Mouse (Mus musculus) olfactory bulb, adult 2 months (tissue): ENCODE measurements at regions not wholly inside any gene's neighbourhood (a gene's known extent, or its start where the extent isn't known, plus 50 kb on each side); places are given as distances from the start of the nearest gene placed in this dataset.

ENCODE experiments used
- CTCF ChIP-seq: fragments of 200-500 bp; IDR thresholded peaks from 2 replicates; pipeline ENCODE4 v1.5.1; 2012; ENCODE audit warnings: low read depth, mild to moderate bottlenecking, low read length, moderate library complexity; ENCODE audit not compliant: insufficient read depth
- POLR2A ChIP-seq: fragments of 200-500 bp; IDR thresholded peaks from 2 replicates; pipeline ENCODE4 v1.6.1; 2012; ENCODE audit warnings: mild to moderate bottlenecking, low read depth, low read length, moderate library complexity; ENCODE audit not compliant: insufficient read depth

GRCm38 (mm10) chr6:143620583-143620982 lies 453.6 kb downstream of the Etnk1 start:
- TF ChIP-seq CTCF (no peak), POLR2A (no peak)
